Mouse (Mus musculus): ENCODE measurements around the gene Tmod4. TPM values are rescaled to one million over a fixed set of nuclear protein-coding genes. Genes with fewer than 3 reads are reported as not detected.
A peak's percentile ranks its signal among the peaks of the same experiment; 100 is the strongest.

Tmod4 gene
- polyA plus RNA-seq, 1 experiment from 2014 or later = 1.4 TPM

GRCm38 (mm10) chr3:95141474-95141873 lies 17.2 kb downstream of the Tmod4 start:
- H3K9me3 ChIP-seq = no peaks in the 10 kb centered on the region
- H3K27ac ChIP-seq (replicated peaks) = no peak overlapping the region
- 95% methylated on average over 9 of the region's 9 CpGs for WGBS
- H3K4me1 ChIP-seq = peaks cover 7% of the 10 kb centered on the region; the same call in 1 of the 2 replicates
- DNase-seq (ENCODE audit: low spot score) = no peak
- no peak overlapping the region for H3K4me3 ChIP-seq
- H3K27me3 ChIP-seq (replicated peaks; ENCODE audit: low read depth, poor library complexity, severe bottlenecking) = no peaks in the 10 kb centered on the region
- peaks cover 31% of the 10 kb centered on the region for H3K36me3 ChIP-seq (replicated peaks)

- no peak for DNase-seq (ENCODE audit: low spot score)
- 89% methylated on average over 10 of the region's 10 CpGs for WGBS
- no peak within 1 kb of the TSS for H3K27ac ChIP-seq (replicated peaks)
Measured at GRCm38 (mm10) chr3:95141952-95142616, 17.8 kb downstream of the Tmod4 start, which contains the start of gene Tnfaip8l2. TSS of gene Tnfaip8l2 (minus strand) at chr3:95142360.

GRCm38 (mm10) chr3:95142617-95143011 lies 18.3 kb downstream of the Tmod4 start:
- peaks cover 4% of the 10 kb centered on the region; the same call in 1 of the 2 replicates for H3K4me1 ChIP-seq
- DNase-seq (ENCODE audit: low spot score) = peak; percentile 83
- H3K4me3 ChIP-seq = no peak overlapping the region
- H3K27me3 ChIP-seq (replicated peaks; ENCODE audit: low read depth, poor library complexity, severe bottlenecking) = no peaks in the 10 kb centered on the region
- peaks cover 31% of the 10 kb centered on the region for H3K36me3 ChIP-seq (replicated peaks)
- 9% methylated on average over 5 of the region's 5 CpGs for WGBS
- no peaks in the 10 kb centered on the region for H3K9me3 ChIP-seq
- no peak overlapping the region for H3K27ac ChIP-seq (replicated peaks)

More at GRCm38 (mm10) chr3:95141952-95142616, 17.8 kb downstream of the Tmod4 start, which contains the start of gene Tnfaip8l2:
- Histone ChIP-seq H3K27me3 (replicated peaks; ENCODE audit: low read depth, poor library complexity, severe bottlenecking) (no peaks in the 10 kb centered on the region), H3K36me3 (replicated peaks) (peaks cover 31% of the 10 kb centered on the region), H3K4me3 (no peak within 1 kb of the TSS), H3K9me3 (no peaks in the 10 kb centered on the region), H3K4me1 (peaks cover 4% of the 10 kb centered on the region; the same call in 1 of the 2 replicates)

GRCm38 (mm10) chr3:95147924-95148323 lies 23.6 kb downstream of the Tmod4 start:
- Histone ChIP-seq H3K4me3 (no peak overlapping the region), H3K9me3 (no peaks in the 10 kb centered on the region), H3K36me3 (replicated peaks) (no peaks in the 10 kb centered on the region), H3K27me3 (replicated peaks; ENCODE audit: low read depth, poor library complexity, severe bottlenecking) (no peaks in the 10 kb centered on the region), H3K27ac (replicated peaks) (no peak overlapping the region), H3K4me1 (0 out of 2 replicates have a peak, but pooled peaks cover 10% of the 10 kb centered on the region)
- DNase-seq (ENCODE audit: low spot score) = no peak
- WGBS = 50% methylated on average over 3 of the region's 3 CpGs

GRCm38 (mm10) chr3:95153874-95154273 lies 29.6 kb downstream of the Tmod4 start:
- Histone ChIP-seq H3K4me3 (no peak overlapping the region), H3K27ac (replicated peaks) (no peak overlapping the region), H3K9me3 (no peaks in the 10 kb centered on the region), H3K27me3 (replicated peaks; ENCODE audit: low read depth, poor library complexity, severe bottlenecking) (peaks cover 12% of the 10 kb centered on the region), H3K36me3 (replicated peaks) (no peaks in the 10 kb centered on the region), H3K4me1 (no peaks in the 10 kb centered on the region)
- WGBS = 55% methylated on average over 4 of the region's 4 CpGs
- no peak for DNase-seq (ENCODE audit: low spot score)

- H3K36me3 ChIP-seq (replicated peaks) = peaks cover 9% of the 10 kb centered on the region
- no peak overlapping the region for H3K27ac ChIP-seq (replicated peaks)
- no peak for DNase-seq (ENCODE audit: low spot score)
- peaks cover 44% of the 10 kb centered on the region for H3K4me1 ChIP-seq
- WGBS = 10% methylated on average over 8 of the region's 8 CpGs
- no peaks in the 10 kb centered on the region for H3K9me3 ChIP-seq
- H3K4me3 ChIP-seq = peak overlapping the region; percentile 89
- H3K27me3 ChIP-seq (replicated peaks; ENCODE audit: low read depth, poor library complexity, severe bottlenecking) = peaks cover 58% of the 10 kb centered on the region
Measured at GRCm38 (mm10) chr3:95159511-95159986, 35.3 kb downstream of the Tmod4 start.

GRCm38 (mm10) chr3:95159987-95160963 lies 36.0 kb downstream of the Tmod4 start, which contains the start of gene Sema6c:
TSS of gene Sema6c (plus strand) at chr3:95160457.
- peaks cover 59% of the 10 kb centered on the region for H3K27me3 ChIP-seq (replicated peaks; ENCODE audit: low read depth, poor library complexity, severe bottlenecking)
- under 1% methylated on average over 66 of the region's 66 CpGs for WGBS
- H3K4me1 ChIP-seq = peaks cover 44% of the 10 kb centered on the region
- H3K9me3 ChIP-seq = no peaks in the 10 kb centered on the region
- peaks cover 16% of the 10 kb centered on the region for H3K36me3 ChIP-seq (replicated peaks)
- H3K27ac ChIP-seq (replicated peaks) = peak within 1 kb of the TSS; percentile 86
- H3K4me3 ChIP-seq = peak within 1 kb of the TSS; percentile 89
- peak; percentile 93 for DNase-seq (ENCODE audit: low spot score)

GRCm38 (mm10) chr3:95161041-95161551 lies 36.8 kb downstream of the Tmod4 start:
- Histone ChIP-seq H3K27me3 (replicated peaks; ENCODE audit: low read depth, poor library complexity, severe bottlenecking) (peaks cover 59% of the 10 kb centered on the region), H3K27ac (replicated peaks) (peak overlapping the region; percentile 86), H3K4me3 (peak overlapping the region; percentile 89), H3K4me1 (peaks cover 44% of the 10 kb centered on the region), H3K9me3 (no peaks in the 10 kb centered on the region), H3K36me3 (replicated peaks) (peaks cover 24% of the 10 kb centered on the region)
- DNase-seq (ENCODE audit: low spot score) = peak; percentile 59
- 1% methylated on average over 30 of the region's 30 CpGs for WGBS

- 5% methylated on average over 9 of the region's 9 CpGs for WGBS
- no peak for DNase-seq (ENCODE audit: low spot score)
- H3K36me3 ChIP-seq (replicated peaks) = peaks cover 31% of the 10 kb centered on the region
- peak overlapping the region; percentile 86 for H3K27ac ChIP-seq (replicated peaks)
- peaks cover 44% of the 10 kb centered on the region for H3K4me1 ChIP-seq
- H3K4me3 ChIP-seq = peak overlapping the region; percentile 89
- H3K27me3 ChIP-seq (replicated peaks; ENCODE audit: low read depth, poor library complexity, severe bottlenecking) = peaks cover 60% of the 10 kb centered on the region
- H3K9me3 ChIP-seq = no peaks in the 10 kb centered on the region
Measured at GRCm38 (mm10) chr3:95161618-95162344, 37.5 kb downstream of the Tmod4 start.

GRCm38 (mm10) chr3:95162345-95162628 lies 38.0 kb downstream of the Tmod4 start:
- peak overlapping the region; percentile 89 for H3K4me3 ChIP-seq
- H3K4me1 ChIP-seq = peaks cover 44% of the 10 kb centered on the region
- DNase-seq (ENCODE audit: low spot score) = no peak
- H3K27me3 ChIP-seq (replicated peaks; ENCODE audit: low read depth, poor library complexity, severe bottlenecking) = peaks cover 60% of the 10 kb centered on the region
- H3K9me3 ChIP-seq = no peaks in the 10 kb centered on the region
- 53% methylated on average over 2 of the region's 2 CpGs for WGBS
- H3K27ac ChIP-seq (replicated peaks) = no peak overlapping the region
- peaks cover 36% of the 10 kb centered on the region for H3K36me3 ChIP-seq (replicated peaks)

- H3K4me1 ChIP-seq = peaks cover 44% of the 10 kb centered on the region
- H3K36me3 ChIP-seq (replicated peaks) = peaks cover 50% of the 10 kb centered on the region
- H3K9me3 ChIP-seq = no peaks in the 10 kb centered on the region
- no peak overlapping the region for H3K4me3 ChIP-seq
- DNase-seq (ENCODE audit: low spot score) = no peak
- WGBS = 63% methylated on average over 11 of the region's 11 CpGs
- H3K27me3 ChIP-seq (replicated peaks; ENCODE audit: low read depth, poor library complexity, severe bottlenecking) = peaks cover 66% of the 10 kb centered on the region
- H3K27ac ChIP-seq (replicated peaks) = no peak overlapping the region
Measured at GRCm38 (mm10) chr3:95163419-95164255, 39.4 kb downstream of the Tmod4 start.

All from embryonic facial prominence, embryonic 10.5 days (tissue).